ENCODE assay signal across 8 mouse cellular contexts in genomic region chr5:31004184-31004583, GRCm38 (mm10). TPM values are rescaled to one million over a fixed set of nuclear protein-coding genes. Genes with fewer than 3 reads are reported as not detected.
DNase-seq lines count a peak whose midpoint lies in the region; TF ChIP-seq lines count a peak whose summit lies in the region.

No protein-coding gene starts in this region.

- 8% methylated on average over 5 of the region's 5 CpGs for WGBS in midbrain, embryonic 10.5 days

- no peak overlapping the region for H3K4me3 ChIP-seq in left cerebral cortex, adult 2 months
- H3K4me3 ChIP-seq in midbrain, embryonic 10.5 days: no peak overlapping the region

- H3K27ac ChIP-seq in left cerebral cortex, adult 2 months: no peak overlapping the region
- no peak overlapping the region for H3K27ac ChIP-seq in midbrain, embryonic 10.5 days (replicated peaks)

- intact Hi-C loops in left cerebral cortex, adult 2 months (cut with DNase I): loop anchor here (1.0 to 5.0 kb wide), 3 partner anchors 22 to 202 kb away; no protein-coding TSS in a partner anchor

- peak; percentile 93 for DNase-seq in ZHBTc4 (ENCODE audit: low read depth, low spot score)
- peak; percentile 93 to 95 for DNase-seq in cerebellum, postnatal 25 days
- DNase-seq in gastrocnemius, adult 18-20 months (ENCODE audit: low spot score): peak; percentile 92
- peak; percentile 96 for DNase-seq in induced T-regulatory cell, adult 2 months (ENCODE audit: low read depth)
- peak; percentile 84 to 92 for DNase-seq in left cerebral cortex, adult 2 months (ENCODE audit: extremely low spot score in 1 of 2, low spot score in 2 of 2)
- peak; percentile 89 for DNase-seq in midbrain, embryonic 10.5 days (ENCODE audit: low spot score)
- DNase-seq in right cerebral cortex, postnatal 4 days: peak; percentile 99
- peak; percentile 75 to 85 for DNase-seq in urinary bladder, postnatal 4 days (ENCODE audit: low spot score in 2 of 2)

- peak; percentile 94 for TF ChIP-seq CTCF in left cerebral cortex, adult 2 months (IDR thresholded peaks at IDR 0.05)

- H3K36me3 ChIP-seq in midbrain, embryonic 10.5 days: no peaks in the 10 kb centered on the region

- H3K9me3 ChIP-seq in midbrain, embryonic 10.5 days (replicated peaks): no peaks in the 10 kb centered on the region

- 0 out of 2 replicates have a peak, but pooled peaks cover 2% of the 10 kb centered on the region for H3K4me1 ChIP-seq in midbrain, embryonic 10.5 days

- H3K27me3 ChIP-seq in midbrain, embryonic 10.5 days (ENCODE audit: low read depth, poor library complexity, severe bottlenecking): no peaks in the 10 kb centered on the region

RNA-seq across cellular contexts. Expression of gene Tcf23, which starts 35.7 kb away (rescaled TPM):
- total RNA-seq in gastrocnemius, adult 18-20 months (2021): under 1 TPM; 0.07 to 0.21 TPM
- under 1 TPM; 0.12 to 0.23 TPM for total RNA-seq in left cerebral cortex, adult 2 months (2021)
- 0.02 TPM in 1 of 2 replicates, not detected in the other for polyA plus RNA-seq in midbrain, embryonic 10.5 days (2016; fragmentation: Nextera tagmentation; extraction: Ambion mirVana)

RNA-seq across cellular contexts. Expression of gene Atraid, which starts 43.9 kb away (rescaled TPM):
- 10 to 100 TPM; 45.3 to 45.4 TPM for total RNA-seq in gastrocnemius, adult 18-20 months (2021)
- total RNA-seq in left cerebral cortex, adult 2 months (2021): 10 to 100 TPM; 67.1 to 68.9 TPM
- polyA plus RNA-seq in midbrain, embryonic 10.5 days (2016; fragmentation: Nextera tagmentation; extraction: Ambion mirVana): 80.5 and 99.6 TPM in 2 replicates

RNA-seq across cellular contexts. Expression of gene Preb, which starts 44.0 kb away (rescaled TPM):
- total RNA-seq in gastrocnemius, adult 18-20 months (2021): 10 to 100 TPM; 70.5 to 78.2 TPM
- total RNA-seq in left cerebral cortex, adult 2 months (2021): 100 to 1,000 TPM; 129 to 134 TPM
- 138 and 149 TPM in 2 replicates for polyA plus RNA-seq in midbrain, embryonic 10.5 days (2016; fragmentation: Nextera tagmentation; extraction: Ambion mirVana)

RNA-seq across cellular contexts. Expression of gene Slc5a6, which starts 44.5 kb away (rescaled TPM):
- total RNA-seq in gastrocnemius, adult 18-20 months (2021): 1 to 10 TPM; 4.3 to 5.7 TPM
- total RNA-seq in left cerebral cortex, adult 2 months (2021): 10 to 100 TPM; 16.7 to 19.3 TPM
- 10.6 and 11.4 TPM in 2 replicates for polyA plus RNA-seq in midbrain, embryonic 10.5 days (2016; fragmentation: Nextera tagmentation; extraction: Ambion mirVana)

RNA-seq across cellular contexts. Expression of gene Cad, which starts 50.4 kb away (rescaled TPM):
- 10 to 100 TPM; 21.0 to 24.9 TPM for total RNA-seq in gastrocnemius, adult 18-20 months (2021)
- 10 to 100 TPM; 23.4 to 27.6 TPM for total RNA-seq in left cerebral cortex, adult 2 months (2021)
- polyA plus RNA-seq in midbrain, embryonic 10.5 days (2016; fragmentation: Nextera tagmentation; extraction: Ambion mirVana): 52.4 and 53.3 TPM in 2 replicates
